Mouse (Mus musculus): ENCODE measurements around the gene She.

DNA sequence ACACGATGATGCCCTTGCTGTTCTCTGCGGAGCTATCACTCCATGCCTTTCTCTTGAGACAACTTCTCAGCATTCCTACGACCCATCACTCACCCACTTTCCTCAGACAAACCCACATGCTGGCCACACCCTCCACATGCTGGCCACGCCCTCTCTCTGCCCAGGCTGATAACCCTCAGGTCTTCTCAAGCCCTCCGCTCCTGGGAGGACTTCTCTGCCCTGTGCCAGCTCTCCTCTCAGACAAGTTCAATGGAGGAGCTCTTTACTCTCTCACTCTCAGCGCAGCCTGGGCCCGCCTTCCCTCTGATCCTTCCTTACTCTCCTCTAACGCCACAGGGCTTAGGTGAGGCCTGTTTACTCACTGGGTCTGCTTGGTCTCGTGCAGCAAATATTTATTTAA is 22.5 kb upstream of the She start:
- no peak for TF ChIP-seq CTCF (IDR thresholded peaks at IDR 0.05; ENCODE audit: low read depth)
- no peak for TF ChIP-seq EP300 (IDR thresholded peaks at IDR 0.05; ENCODE audit: low read depth)

Data from heart, postnatal 0 days (tissue).